Mouse (Mus musculus): ENCODE results near the gene Trpm5. TPM values are rescaled to one million over a fixed set of nuclear protein-coding genes. Genes with fewer than 3 reads are reported as not detected.

Gene Trpm5
- polyA plus RNA-seq, 1 experiment from 2014 or later: 0.68 TPM

GRCm38 (mm10) chr7:143062704-143063103, 31.7 kb downstream of the Trpm5 start:
- DNase-seq (ENCODE audit: low spot score) (no peak), ATAC-seq (ENCODE audit: insufficient read depth, low FRiP score, low TSS enrichment) (no peak)
- 83% methylated on average over 2 of the region's 2 CpGs for WGBS
- Histone ChIP-seq H3K4me3 (ENCODE audit: low read depth, low read length) (no peak overlapping the region), H3K9me3 (ENCODE audit: control insufficient read depth, low read length) (no peaks in the 10 kb centered on the region), H3K27me3 (ENCODE audit: control insufficient read depth, insufficient read depth, low read length) (no peaks in the 10 kb centered on the region), H3K36me3 (ENCODE audit: control insufficient read depth, insufficient read depth, low read length) (peaks cover 35% of the 10 kb centered on the region), H3K4me1 (ENCODE audit: control insufficient read depth, insufficient read depth, low read length) (peaks cover under 1% of the 10 kb centered on the region; the same call in 1 of the 2 replicates), H3K4me2 (ENCODE audit: low read depth) (no peak overlapping the region), H3K9ac (ENCODE audit: low read length) (no peak overlapping the region), H3K27ac (ENCODE audit: low read depth, low read length) (no peak overlapping the region)

DNA sequence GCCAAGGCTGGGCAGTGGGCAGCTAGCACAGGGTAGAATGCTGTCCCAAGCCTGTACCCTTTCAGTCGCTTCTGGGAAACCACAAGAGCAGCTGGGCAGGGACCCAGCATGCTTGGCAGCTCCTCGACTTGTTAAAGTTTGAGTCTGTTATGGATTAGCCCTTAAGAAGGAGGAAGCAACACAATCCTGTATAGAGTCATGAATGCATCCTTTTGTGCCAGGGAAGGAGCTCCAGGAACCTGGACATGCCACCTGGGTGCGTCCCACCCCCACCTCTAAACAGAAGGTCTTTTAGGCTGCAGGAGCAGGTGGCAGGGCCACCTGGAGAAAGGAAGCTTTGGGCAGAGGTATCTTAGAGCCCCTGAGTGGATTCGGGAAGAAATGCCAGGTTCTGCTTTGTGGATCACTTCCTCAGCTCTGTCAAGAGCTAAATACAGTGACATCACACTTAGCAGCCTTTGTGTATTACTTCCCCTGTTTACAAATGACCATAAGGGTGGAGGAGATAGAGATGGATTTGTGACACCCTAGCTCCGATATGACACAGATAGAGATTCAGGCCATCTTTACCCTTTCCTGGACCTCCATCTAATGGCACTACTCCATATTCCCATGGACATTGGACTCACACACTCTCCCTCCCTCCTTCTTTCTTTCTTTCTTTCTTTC, 35.1 kb downstream of the Trpm5 start:
- ATAC-seq (ENCODE audit: insufficient read depth, low FRiP score, low TSS enrichment) (no peak), DNase-seq (ENCODE audit: low spot score) (no peak)
- Histone ChIP-seq H3K4me2 (ENCODE audit: low read depth) (no peak overlapping the region), H3K4me3 (ENCODE audit: low read depth, low read length) (no peak overlapping the region), H3K36me3 (ENCODE audit: control insufficient read depth, insufficient read depth, low read length) (peaks cover 18% of the 10 kb centered on the region), H3K9ac (ENCODE audit: low read length) (no peak overlapping the region), H3K4me1 (ENCODE audit: control insufficient read depth, insufficient read depth, low read length) (peaks cover 7% of the 10 kb centered on the region), H3K27ac (ENCODE audit: low read depth, low read length) (no peak overlapping the region), H3K27me3 (ENCODE audit: control insufficient read depth, insufficient read depth, low read length) (no peaks in the 10 kb centered on the region), H3K9me3 (ENCODE audit: control insufficient read depth, low read length) (no peaks in the 10 kb centered on the region)
- WGBS: 87% methylated on average over 5 of the region's 5 CpGs

- Histone ChIP-seq H3K36me3 (ENCODE audit: control insufficient read depth, insufficient read depth, low read length) (peaks cover 9% of the 10 kb centered on the region), H3K27me3 (ENCODE audit: control insufficient read depth, insufficient read depth, low read length) (no peaks in the 10 kb centered on the region), H3K9ac (ENCODE audit: low read length) (no peak overlapping the region), H3K4me2 (ENCODE audit: low read depth) (no peak overlapping the region), H3K4me3 (ENCODE audit: low read depth, low read length) (no peak overlapping the region), H3K4me1 (ENCODE audit: control insufficient read depth, insufficient read depth, low read length) (peaks cover 13% of the 10 kb centered on the region), H3K9me3 (ENCODE audit: control insufficient read depth, low read length) (no peaks in the 10 kb centered on the region), H3K27ac (ENCODE audit: low read depth, low read length) (no peak overlapping the region; the same call in 1 of the 2 replicates)
- DNase-seq (ENCODE audit: low spot score) (no peak), ATAC-seq (ENCODE audit: insufficient read depth, low FRiP score, low TSS enrichment) (no peak)
- 74% methylated on average over 5 of the region's 5 CpGs for WGBS
Measured at GRCm38 (mm10) chr7:143058221-143058697, 36.2 kb downstream of the Trpm5 start.

DNA sequence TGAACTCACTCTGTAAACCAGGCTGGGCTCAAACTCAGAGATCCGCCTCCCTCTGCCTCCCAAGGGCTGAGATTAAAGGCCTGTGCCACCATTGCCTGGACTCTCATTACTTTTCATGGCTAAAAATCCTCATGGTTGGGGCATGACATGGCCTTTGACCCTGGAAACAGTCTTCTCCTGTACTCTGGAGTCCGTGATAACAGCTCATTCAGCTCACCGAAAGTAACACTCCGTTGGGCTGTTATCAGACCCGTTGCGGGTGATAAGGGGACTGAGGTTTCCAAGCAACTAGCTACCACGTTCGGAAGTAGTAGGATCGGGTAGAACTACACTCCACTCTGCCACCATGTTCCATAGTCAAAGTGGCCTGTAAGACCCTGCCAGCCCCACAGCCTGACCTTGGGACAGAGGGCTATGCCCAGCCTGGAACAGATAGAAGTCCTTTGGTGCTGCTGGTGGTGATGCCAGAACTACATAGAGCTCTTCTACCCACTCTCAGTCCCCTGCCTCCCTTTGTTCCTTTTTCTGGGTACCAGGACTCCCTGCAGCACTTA, 36.7 kb downstream of the Trpm5 start:
- H3K4me3 ChIP-seq (ENCODE audit: low read depth, low read length): no peak overlapping the region
- ATAC-seq (ENCODE audit: insufficient read depth, low FRiP score, low TSS enrichment) (no peak), DNase-seq (ENCODE audit: low spot score) (no peak)
- H3K36me3 ChIP-seq (ENCODE audit: control insufficient read depth, insufficient read depth, low read length): peaks cover 7% of the 10 kb centered on the region; the same call in 1 of the 2 replicates
- H3K27ac ChIP-seq (ENCODE audit: low read depth, low read length): no peak overlapping the region; the same call in 1 of the 2 replicates
- peaks cover 13% of the 10 kb centered on the region for H3K4me1 ChIP-seq (ENCODE audit: control insufficient read depth, insufficient read depth, low read length)
- no peaks in the 10 kb centered on the region for H3K27me3 ChIP-seq (ENCODE audit: control insufficient read depth, insufficient read depth, low read length)
- no peaks in the 10 kb centered on the region for H3K9me3 ChIP-seq (ENCODE audit: control insufficient read depth, low read length)
- no peak overlapping the region for H3K4me2 ChIP-seq (ENCODE audit: low read depth)
- 89% methylated on average over 9 of the region's 9 CpGs for WGBS
- no peak overlapping the region for H3K9ac ChIP-seq (ENCODE audit: low read length)

- H3K4me1 ChIP-seq (ENCODE audit: control insufficient read depth, insufficient read depth, low read length): peaks cover 13% of the 10 kb centered on the region
- no peaks in the 10 kb centered on the region for H3K27me3 ChIP-seq (ENCODE audit: control insufficient read depth, insufficient read depth, low read length)
- H3K9ac ChIP-seq (ENCODE audit: low read length): no peak overlapping the region
- H3K27ac ChIP-seq (ENCODE audit: low read depth, low read length): no peak overlapping the region
- peaks cover 2% of the 10 kb centered on the region; the same call in 1 of the 2 replicates for H3K36me3 ChIP-seq (ENCODE audit: control insufficient read depth, insufficient read depth, low read length)
- H3K4me3 ChIP-seq (ENCODE audit: low read depth, low read length): no peak overlapping the region
- no peak for DNase-seq (ENCODE audit: low spot score)
- 87% methylated on average over 5 of the region's 5 CpGs for WGBS
- no peak overlapping the region for H3K4me2 ChIP-seq (ENCODE audit: low read depth)
- ATAC-seq (ENCODE audit: insufficient read depth, low FRiP score, low TSS enrichment): no peak
- no peaks in the 10 kb centered on the region for H3K9me3 ChIP-seq (ENCODE audit: control insufficient read depth, low read length)
Measured at GRCm38 (mm10) chr7:143057023-143057422, 37.4 kb downstream of the Trpm5 start.

DNA sequence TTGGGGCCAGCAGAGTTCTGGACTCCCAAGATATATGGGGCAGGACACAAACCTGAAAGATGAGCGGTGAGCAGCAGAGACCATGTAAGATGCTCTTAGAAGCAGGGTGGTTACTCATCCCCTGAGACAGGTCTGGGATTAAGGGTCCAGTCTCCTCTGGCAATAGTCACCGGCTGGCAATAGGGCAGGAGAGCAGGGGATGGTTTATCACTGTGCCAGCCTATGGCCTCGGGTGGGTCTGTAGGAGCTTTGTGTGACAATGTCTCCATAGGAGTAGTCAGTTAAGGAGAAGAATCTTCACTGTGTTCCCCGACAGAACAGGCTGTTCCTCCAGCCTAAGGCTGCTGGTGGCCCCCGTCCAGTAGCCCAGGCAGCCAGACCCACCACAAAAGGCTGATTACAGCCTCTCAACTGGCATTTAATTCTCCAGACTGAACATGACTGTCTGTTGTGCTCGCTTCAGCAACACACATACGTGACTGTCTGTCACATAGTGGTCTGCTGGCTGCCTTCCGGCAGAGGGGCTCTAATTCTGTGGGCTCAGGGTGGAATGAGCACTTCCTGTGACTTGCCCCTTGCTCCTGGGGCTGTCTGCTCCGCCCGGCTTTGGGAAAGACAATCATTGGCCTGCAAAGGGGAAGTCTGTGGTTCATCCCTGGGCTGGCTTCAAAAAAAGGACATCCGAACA, 38.8 kb downstream of the Trpm5 start:
- WGBS: 84% methylated on average over 11 of the region's 11 CpGs
- no peak overlapping the region for H3K4me2 ChIP-seq (ENCODE audit: low read depth)
- ATAC-seq (ENCODE audit: insufficient read depth, low FRiP score, low TSS enrichment) (no peak), DNase-seq (ENCODE audit: low spot score) (no peak)
- H3K4me1 ChIP-seq (ENCODE audit: control insufficient read depth, insufficient read depth, low read length): peaks cover 13% of the 10 kb centered on the region
- no peak overlapping the region for H3K27ac ChIP-seq (ENCODE audit: low read depth, low read length)
- H3K4me3 ChIP-seq (ENCODE audit: low read depth, low read length): no peak overlapping the region
- no peaks in the 10 kb centered on the region for H3K27me3 ChIP-seq (ENCODE audit: control insufficient read depth, insufficient read depth, low read length)
- no peaks in the 10 kb centered on the region for H3K9me3 ChIP-seq (ENCODE audit: control insufficient read depth, low read length)
- no peak overlapping the region; the same call in 1 of the 2 replicates for H3K9ac ChIP-seq (ENCODE audit: low read length)
- no peaks in the 10 kb centered on the region for H3K36me3 ChIP-seq (ENCODE audit: control insufficient read depth, insufficient read depth, low read length)

DNA sequence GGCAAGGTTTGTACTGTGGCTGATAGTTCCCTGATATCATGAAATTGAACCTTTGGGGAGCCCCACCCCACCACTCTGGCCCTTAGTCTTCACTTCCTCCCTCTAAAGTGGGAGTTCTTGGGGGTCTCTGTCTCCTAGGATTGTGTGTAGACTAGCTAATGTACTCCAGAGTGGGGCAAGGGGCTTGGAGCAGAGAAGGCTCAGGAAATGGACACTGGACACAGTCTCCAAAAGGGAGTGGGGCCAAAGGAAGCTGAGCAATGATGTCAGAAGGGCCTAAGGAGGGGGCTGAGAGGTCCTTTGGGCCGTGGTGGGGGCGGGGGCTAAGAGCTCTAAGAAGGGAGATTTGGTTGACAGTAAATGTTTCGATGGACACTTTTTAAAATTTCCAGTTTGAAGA, 39.4 kb downstream of the Trpm5 start:
- Histone ChIP-seq H3K27ac (ENCODE audit: low read depth, low read length) (no peak overlapping the region), H3K9ac (ENCODE audit: low read length) (peak overlapping the region; percentile 16), H3K4me2 (ENCODE audit: low read depth) (peak overlapping the region; percentile 94), H3K27me3 (ENCODE audit: control insufficient read depth, insufficient read depth, low read length) (no peaks in the 10 kb centered on the region), H3K36me3 (ENCODE audit: control insufficient read depth, insufficient read depth, low read length) (no peaks in the 10 kb centered on the region), H3K4me1 (ENCODE audit: control insufficient read depth, insufficient read depth, low read length) (peaks cover 13% of the 10 kb centered on the region), H3K9me3 (ENCODE audit: control insufficient read depth, low read length) (no peaks in the 10 kb centered on the region), H3K4me3 (ENCODE audit: low read depth, low read length) (peak overlapping the region; percentile 4; the same call in 1 of the 2 replicates)
- WGBS: 86% methylated on average over 3 of the region's 3 CpGs
- DNase-seq (ENCODE audit: low spot score) (no peak), ATAC-seq (ENCODE audit: insufficient read depth, low FRiP score, low TSS enrichment) (no peak)

- H3K9ac ChIP-seq (ENCODE audit: low read length): peak overlapping the region; percentile 16
- H3K27ac ChIP-seq (ENCODE audit: low read depth, low read length): no peak overlapping the region
- peaks cover 13% of the 10 kb centered on the region for H3K4me1 ChIP-seq (ENCODE audit: control insufficient read depth, insufficient read depth, low read length)
- H3K4me3 ChIP-seq (ENCODE audit: low read depth, low read length): peak overlapping the region; percentile 4
- H3K9me3 ChIP-seq (ENCODE audit: control insufficient read depth, low read length): no peaks in the 10 kb centered on the region
- DNase-seq (ENCODE audit: low spot score) (no peak), ATAC-seq (ENCODE audit: insufficient read depth, low FRiP score, low TSS enrichment) (no peak)
- peak overlapping the region; percentile 94 for H3K4me2 ChIP-seq (ENCODE audit: low read depth)
- no peaks in the 10 kb centered on the region for H3K36me3 ChIP-seq (ENCODE audit: control insufficient read depth, insufficient read depth, low read length)
- no peaks in the 10 kb centered on the region for H3K27me3 ChIP-seq (ENCODE audit: control insufficient read depth, insufficient read depth, low read length)
- WGBS: 60% methylated on average over 3 of the region's 3 CpGs
Measured at GRCm38 (mm10) chr7:143054612-143054965, 39.9 kb downstream of the Trpm5 start.
